Mouse (Mus musculus): ENCODE measurements around the gene Col4a1.
A peak's percentile ranks its signal among the peaks of the same experiment; 100 is the strongest.

The Col4a1 gene

GRCm38 (mm10) chr8:11333746-11334145 lies 21.1 kb upstream of the Col4a1 start:
- no peak for DNase-seq (ENCODE audit: extremely low spot score, low read depth, low spot score)

DNA sequence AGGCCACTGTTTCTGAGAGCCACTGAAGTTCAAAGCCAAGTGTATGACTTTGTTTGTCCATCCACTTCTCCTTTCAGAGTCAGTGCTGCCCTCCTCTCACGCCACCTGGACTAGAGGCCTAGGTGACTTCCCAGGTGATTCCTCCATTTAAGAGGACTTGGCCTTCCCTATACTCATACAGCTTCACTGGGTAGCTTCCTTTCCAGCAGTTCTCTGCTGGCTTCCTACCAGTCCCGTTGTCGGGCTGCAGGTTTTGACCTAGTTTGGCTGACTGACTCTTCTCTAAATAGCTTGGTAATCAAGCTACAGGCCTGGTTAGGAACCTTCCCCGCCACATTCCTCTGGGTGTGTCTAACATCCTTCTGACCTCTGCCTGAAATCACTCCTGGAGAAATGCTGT lies 18.9 kb upstream of the Col4a1 start:
- DNase-seq (ENCODE audit: extremely low spot score, low read depth, low spot score): no peak

- DNase-seq (ENCODE audit: extremely low spot score, low read depth, low spot score): no peak
These were observed 15.2 kb upstream of the Col4a1 start for GRCm38 (mm10) chr8:11327722-11328417.

- DNase-seq (ENCODE audit: extremely low spot score, low read depth, low spot score): no peak
These were observed 14.7 kb upstream of the Col4a1 start for GRCm38 (mm10) chr8:11327298-11327697.

GRCm38 (mm10) chr8:11324801-11325395 lies 12.3 kb upstream of the Col4a1 start:
- DNase-seq (ENCODE audit: extremely low spot score, low read depth, low spot score): no peak

DNA sequence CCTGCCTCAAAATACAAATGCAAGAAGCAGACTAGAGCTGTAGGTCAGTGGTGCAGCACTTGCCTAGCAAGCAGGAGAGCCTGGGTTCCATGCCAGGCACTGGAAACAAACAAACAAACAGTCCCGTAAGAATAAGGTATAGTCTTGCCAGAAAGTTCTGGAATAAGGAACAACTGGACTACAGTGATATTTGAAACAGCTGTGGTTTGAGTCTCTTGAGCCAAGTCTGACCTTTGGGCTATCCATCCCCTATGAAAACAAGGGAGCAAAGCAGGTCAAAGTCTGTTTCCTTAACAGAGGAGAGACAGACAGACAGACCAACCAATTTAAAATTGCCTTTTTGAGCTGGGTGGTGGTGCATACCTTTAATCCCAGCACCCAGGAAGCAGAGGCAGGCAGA lies 11.1 kb upstream of the Col4a1 start:
- no peak for DNase-seq (ENCODE audit: extremely low spot score, low read depth, low spot score)

GRCm38 (mm10) chr8:11322724-11323585 lies 10.3 kb upstream of the Col4a1 start:
- no peak for DNase-seq (ENCODE audit: extremely low spot score, low read depth, low spot score)

DNA sequence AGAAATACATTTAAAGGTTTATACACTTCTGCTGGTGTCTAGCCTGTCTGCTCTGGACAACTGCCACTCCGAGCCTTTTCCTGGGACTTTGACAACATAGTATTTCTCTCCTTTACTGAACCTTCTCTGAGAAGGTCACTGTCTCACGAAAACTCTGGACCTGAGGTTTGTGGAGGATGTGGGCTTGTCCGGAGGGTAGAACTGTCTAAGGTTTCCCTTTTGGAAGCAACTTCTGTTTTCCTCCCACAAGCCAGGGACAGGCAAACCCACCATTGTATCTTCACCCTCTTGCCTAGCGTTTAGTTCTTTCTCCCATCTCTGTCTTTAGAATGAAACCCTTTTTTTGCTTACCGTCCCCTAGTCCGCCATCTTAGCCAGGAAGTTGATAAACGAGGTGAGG lies 9.2 kb upstream of the Col4a1 start:
- DNase-seq (ENCODE audit: extremely low spot score, low read depth, low spot score): no peak

- no peak for DNase-seq (ENCODE audit: extremely low spot score, low read depth, low spot score)
These were observed 6.8 kb upstream of the Col4a1 start for GRCm38 (mm10) chr8:11319405-11319804.

DNA sequence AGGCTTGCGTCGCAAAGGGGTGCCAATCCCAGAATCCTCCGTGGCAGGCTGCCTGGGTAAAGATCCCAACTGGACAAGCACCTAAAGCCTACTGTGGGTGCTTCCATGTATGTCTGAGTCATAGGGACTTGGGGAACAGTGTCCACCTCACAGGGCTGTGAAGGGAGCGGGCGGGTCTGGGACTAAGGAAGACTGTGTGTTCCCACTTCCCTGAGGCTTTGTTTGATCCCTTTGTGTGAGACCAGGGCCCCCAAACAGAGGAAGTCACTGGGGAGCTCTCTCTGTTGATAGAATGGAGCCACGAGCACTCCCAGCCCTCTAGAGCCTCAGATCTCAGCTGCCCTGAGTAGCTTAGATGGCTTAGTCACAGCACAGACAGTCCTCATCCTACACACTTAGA lies 3.5 kb upstream of the Col4a1 start:
- DNase-seq (ENCODE audit: extremely low spot score, low read depth, low spot score): no peak

- no peak for DNase-seq (ENCODE audit: extremely low spot score, low read depth, low spot score)
These were observed 2.7 kb upstream of the Col4a1 start for GRCm38 (mm10) chr8:11315179-11315943.

DNA sequence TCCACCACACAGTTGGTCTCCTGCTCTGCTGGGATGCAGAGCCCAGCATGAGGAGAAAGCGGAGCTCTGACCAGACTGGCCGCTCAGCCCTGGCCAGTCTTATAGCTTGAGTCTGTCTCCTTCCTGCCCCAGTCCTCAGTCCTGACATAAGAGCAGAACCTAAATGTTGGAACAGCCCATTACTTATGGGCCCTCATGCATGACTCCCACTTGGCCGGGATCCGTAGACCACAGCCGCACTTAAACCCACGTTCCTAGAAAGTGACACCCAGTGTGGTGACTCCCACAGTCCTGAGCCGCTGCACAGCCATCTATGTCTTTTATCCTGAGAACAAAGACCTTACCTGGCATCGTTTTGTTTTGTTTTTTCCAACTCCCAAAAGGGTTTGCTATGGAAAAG lies 2.0 kb upstream of the Col4a1 start:
- DNase-seq (ENCODE audit: extremely low spot score, low read depth, low spot score): no peak

DNA sequence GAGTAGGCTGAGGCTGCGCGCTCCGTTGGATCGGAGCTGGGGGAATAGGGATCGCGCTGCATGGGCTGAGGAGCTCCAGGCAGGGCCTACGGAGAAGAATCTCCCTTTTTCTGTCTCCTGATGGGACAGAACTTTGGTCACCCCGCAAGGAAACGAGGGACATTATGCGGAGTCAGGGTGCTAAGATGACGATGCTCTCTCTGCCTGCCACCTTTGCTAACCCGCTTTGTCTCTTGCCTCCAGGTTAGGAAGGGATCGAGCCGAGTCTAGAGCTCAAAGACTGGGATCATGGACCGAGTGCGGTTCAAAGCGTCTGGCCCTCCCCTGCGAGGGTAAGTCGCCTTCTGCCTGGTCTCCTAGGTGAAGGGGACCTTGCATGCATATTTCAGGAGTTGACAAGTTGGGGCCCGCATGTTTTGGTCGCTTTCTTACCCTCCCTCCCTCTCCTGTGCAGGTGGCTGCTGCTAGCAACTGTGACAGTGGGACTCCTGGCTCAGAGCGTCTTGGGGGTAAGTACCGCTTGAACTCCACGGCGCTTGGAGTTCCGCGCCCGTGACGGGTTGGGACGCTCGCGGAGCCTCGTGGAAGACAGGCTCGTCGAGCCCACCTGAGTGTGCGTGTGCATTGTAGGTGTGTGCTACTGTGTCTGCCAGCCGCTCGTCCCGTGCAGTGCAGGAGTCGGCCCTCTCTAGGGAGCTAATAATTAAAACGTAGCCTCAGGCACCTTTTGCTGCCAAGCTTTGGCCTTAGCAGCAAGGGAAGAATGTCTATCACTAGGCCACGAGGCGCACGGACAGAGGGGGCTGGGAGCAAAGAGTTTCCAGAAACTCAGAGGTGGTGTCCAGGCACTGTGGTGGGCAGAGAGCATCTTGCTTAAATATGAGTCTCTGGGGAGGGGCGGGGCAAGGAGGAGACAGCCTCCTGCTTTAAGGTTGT lies 818 bp upstream of the Col4a1 start:
- no peak for DNase-seq (ENCODE audit: extremely low spot score, low read depth, low spot score)

DNA sequence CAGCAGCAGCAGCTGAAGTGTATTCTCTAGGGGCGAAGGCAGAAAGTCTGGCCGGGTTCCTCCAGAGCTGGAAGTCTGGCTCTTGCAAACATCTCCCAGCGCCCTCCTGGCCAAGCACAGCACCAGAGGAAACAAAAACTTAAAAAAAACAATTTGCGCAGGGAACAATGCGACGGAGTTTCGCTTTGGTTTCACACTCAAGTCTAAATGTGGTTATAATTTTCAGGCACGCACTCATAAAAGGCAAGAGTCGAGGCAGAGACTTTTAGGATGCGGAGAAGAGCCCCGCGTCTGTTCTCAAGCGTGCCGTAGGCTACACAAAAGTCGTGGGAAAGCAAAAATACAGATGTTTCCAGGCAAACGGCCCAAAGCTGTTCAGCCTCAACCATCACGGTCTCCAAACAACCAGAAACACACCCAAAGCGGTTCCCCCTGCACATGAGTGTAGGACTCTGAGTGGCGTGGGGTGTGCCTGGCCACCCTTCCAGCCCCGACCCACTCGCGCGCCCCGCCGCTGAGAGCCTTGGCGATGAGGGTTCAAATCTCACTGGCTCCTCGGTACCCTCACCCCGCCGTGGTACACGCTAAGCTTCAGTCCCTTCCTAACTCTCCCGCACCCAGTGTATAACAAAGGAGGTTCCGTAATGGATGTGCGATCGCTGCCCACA lies 811 bp downstream of the Col4a1 start:
- peak; percentile 35 for DNase-seq (ENCODE audit: extremely low spot score, low read depth, low spot score)

GRCm38 (mm10) chr8:11310049-11310448 lies 2.6 kb downstream of the Col4a1 start:
- DNase-seq (ENCODE audit: extremely low spot score, low read depth, low spot score): no peak

- no peak for DNase-seq (ENCODE audit: extremely low spot score, low read depth, low spot score)
These were observed 3.4 kb downstream of the Col4a1 start for GRCm38 (mm10) chr8:11309226-11309625.

DNA sequence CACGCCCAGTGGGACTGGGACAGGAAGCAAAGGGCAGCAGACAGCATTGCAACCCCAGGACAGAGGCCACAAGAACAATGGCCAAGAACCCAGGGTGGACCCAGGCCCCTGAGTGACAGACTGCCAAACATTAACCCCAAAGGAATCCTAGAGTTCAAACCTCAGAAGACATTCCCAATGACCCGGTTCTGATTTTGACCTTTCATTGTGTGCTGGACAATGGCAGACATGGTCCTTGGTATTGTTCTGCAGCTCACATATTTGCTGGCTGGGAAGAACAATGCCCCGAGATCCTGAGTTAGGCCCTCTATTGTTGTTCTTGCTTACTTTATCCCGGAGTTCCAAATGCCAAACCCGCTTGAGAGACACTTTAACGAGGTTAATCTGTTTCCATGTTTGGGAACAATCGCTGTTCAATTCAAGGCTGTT lies 4.0 kb downstream of the Col4a1 start:
- no peak for DNase-seq (ENCODE audit: extremely low spot score, low read depth, low spot score)

DNA sequence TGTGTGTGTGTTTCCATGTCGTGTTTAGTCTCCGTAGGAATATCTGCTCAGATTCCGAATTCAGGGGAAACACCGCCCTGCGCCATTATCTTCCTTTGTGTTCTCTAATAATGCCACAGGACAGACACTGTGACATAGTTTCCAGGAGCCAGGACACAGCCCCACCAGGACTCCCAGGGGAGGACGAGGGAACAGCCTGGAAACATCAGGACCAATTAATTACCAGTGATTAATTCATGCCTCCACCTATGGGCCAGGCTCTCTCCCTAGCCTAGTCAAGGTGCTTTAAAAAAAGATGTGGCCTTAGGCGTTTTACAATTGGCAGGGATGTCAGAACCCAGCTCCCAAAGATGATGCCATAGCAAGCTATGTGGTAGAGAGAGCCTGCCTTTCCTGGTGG lies 5.2 kb downstream of the Col4a1 start:
- DNase-seq (ENCODE audit: extremely low spot score, low read depth, low spot score): no peak

GRCm38 (mm10) chr8:11305539-11305938 lies 7.1 kb downstream of the Col4a1 start:
- DNase-seq (ENCODE audit: extremely low spot score, low read depth, low spot score): no peak

Data from hindlimb bud, embryonic 11.5 days (tissue).